Mouse (Mus musculus): ENCODE measurements around the gene Cat.

Gene Cat

DNA sequence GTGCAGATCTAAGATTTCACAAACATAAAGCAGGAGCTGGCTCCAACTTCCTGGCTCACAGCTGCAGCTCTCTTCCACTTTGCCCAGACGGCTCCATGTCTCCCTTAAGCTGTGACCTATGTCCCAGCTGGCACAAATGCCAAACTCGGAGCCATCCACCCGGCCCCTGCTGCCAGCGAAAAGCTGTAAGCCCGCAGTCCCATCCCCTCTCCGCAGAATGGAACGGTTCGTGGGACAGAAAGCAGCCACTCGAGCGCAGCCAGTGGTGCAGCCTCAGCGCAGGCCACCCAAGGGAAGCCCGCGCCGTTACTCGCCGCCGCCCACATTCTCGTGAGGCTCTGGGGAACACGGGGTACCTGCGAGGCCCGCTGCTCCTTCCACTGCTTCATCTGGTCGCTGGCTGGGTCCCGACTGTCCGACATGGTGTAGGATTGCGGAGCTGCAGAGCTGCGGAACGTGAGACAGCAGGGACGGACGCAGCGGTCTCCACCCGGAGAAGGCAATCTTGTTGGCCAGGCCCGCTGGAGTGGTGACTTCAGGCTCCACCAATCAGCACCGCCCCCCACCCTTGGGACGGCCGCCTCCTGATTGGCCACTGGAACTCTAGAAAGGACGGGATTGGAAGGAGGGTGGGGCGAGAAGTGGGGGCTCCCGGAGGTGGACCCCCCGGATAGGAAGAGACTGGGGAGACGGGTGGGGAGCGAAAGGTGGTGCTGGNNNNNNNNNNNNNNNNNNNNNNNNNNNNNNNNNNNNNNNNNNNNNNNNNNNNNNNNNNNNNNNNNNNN lies at the start of gene Cat:
Gene Cat, minus strand, starts transcription at position 544 of the 785 bp plus-strand sequence.
- DNase-seq = peak; percentile 97

GRCm38 (mm10) chr2:103525596-103525995 lies 40.6 kb upstream of the Cat start:
- no peak for DNase-seq

GRCm38 (mm10) chr2:103516472-103516871 lies 31.5 kb upstream of the Cat start:
- no peak for DNase-seq

GRCm38 (mm10) chr2:103515513-103516180 lies 30.7 kb upstream of the Cat start:
- no peak for DNase-seq

GRCm38 (mm10) chr2:103512066-103512795 lies 27.3 kb upstream of the Cat start:
- no peak for DNase-seq

DNA sequence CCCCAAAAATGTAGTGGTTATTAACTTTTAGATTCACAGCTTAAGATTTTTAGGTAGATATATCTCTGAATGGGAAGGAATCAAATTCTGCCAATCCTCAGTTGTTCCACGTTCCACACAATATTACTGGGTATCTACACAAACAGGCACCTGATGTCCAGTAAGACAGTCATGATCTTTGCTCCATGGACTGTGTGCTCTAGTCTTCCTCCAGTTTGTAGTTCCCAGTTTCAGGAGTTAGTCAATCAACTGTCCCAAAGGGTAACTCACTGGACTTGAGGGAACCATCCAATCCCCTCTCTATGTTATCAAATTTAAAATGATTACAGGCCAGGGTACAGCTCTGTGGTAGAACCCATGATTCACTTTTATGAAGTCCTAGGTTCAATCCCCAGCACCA lies 26.7 kb upstream of the Cat start:
- no peak for DNase-seq

GRCm38 (mm10) chr2:103511042-103511441 lies 26.1 kb upstream of the Cat start:
- no peak for DNase-seq

GRCm38 (mm10) chr2:103507651-103508050 lies 22.7 kb upstream of the Cat start:
- no peak for DNase-seq

DNA sequence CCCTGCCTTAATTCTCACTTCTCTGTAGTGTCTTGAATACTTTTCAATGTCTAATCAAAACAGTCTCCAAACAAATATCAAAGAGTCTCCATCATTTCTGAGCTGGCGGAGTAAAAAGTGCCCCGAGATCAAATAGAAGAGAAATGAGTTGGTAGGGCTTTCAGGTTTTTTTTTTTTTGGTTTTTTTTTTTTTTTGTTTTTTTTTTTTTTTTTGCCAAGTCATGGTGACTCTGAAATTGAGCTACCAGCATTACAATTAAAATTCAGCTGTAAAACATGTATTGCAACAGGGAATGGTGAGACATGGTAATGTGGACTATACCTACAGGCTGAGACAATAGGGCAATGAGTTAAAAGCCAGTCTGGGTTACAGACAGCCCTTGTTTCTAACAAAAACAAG lies 21.0 kb upstream of the Cat start:
- DNase-seq = no peak

- no peak for DNase-seq
Measured at GRCm38 (mm10) chr2:103504463-103504862, 19.5 kb upstream of the Cat start.

DNA sequence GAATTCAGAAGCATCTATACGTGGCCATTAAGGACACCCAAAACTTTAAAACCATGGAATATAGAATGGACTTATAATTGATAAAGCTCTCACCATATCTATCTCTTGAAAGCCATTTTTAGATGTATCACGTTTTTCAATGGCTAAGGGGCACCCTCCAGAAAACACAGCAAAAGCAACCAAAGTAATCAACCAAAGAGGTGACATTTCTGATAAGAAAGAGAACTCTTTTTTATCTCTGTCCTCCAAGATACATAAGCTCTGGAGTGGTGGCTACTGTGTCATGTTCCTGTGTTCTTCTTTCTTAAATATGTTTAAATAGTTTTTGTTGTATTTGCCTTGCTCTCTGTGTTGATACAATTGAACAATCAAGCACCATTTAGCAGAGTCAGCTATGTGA lies 15.8 kb upstream of the Cat start:
- no peak for DNase-seq

DNA sequence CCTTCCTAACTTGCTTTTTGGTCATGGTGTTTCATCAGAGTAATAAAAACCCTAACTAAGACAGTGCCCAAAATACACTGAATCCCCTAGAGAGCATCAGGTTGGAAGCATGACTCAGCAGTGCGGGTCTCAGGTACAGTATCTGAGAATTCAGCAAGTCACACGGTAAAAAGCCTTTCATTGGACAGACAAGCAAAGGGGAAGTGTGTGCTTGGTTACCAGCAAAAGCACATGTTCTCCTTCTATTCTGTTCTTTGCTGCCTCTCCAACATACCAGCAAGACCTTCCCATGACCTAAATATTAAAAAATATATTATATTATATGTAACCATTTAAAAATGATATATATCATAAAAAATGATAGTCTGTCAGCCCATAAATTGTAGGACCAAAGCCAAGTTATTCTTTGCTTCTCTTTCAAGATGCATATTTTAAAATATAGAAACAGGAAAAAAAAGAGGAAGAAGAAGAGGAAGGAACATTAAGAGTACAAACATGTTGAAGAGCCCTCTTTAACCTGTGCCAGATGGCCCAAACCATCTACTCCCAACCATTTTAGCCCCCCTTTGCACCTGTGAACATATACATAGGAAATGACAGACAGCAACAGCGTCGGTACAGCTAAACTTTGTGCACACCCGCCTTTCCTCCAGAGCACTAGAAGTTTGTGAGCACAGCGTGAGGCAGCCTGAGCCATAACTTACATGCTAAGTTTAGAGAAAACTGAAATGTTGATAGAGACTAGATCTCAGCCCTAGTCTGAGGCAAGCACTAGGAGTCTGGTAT lies 10.9 kb upstream of the Cat start:
- DNase-seq = no peak

DNA sequence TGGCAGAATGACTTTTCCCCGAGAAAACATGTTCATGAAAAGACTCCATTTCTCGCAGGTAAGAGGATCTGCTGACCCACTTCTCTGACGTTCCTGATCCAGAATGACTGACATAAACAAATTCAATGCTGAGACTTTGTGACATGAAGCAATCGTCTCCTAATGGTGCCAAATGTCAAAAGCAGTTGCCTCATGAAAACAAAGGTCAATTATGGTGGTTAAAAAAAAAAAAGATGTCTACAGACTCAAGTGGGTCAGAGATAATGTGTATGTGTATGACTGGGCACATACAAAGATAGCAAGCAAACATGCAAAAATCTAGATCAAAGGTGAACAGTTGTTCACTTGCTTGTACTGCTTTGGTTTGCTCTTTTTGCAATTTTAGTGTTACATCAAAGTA lies 8.9 kb upstream of the Cat start:
- no peak for DNase-seq

GRCm38 (mm10) chr2:103492526-103492925 lies 7.6 kb upstream of the Cat start:
- no peak for DNase-seq

GRCm38 (mm10) chr2:103483986-103484520 lies 907 bp downstream of the Cat start:
- no peak for DNase-seq

GRCm38 (mm10) chr2:103483289-103483985 lies 1.5 kb downstream of the Cat start:
- no peak for DNase-seq

GRCm38 (mm10) chr2:103481314-103482231 lies 3.4 kb downstream of the Cat start:
- DNase-seq = no peak

- DNase-seq = no peak
Measured at GRCm38 (mm10) chr2:103480871-103481270, 4.1 kb downstream of the Cat start.

- no peak for DNase-seq
Measured at GRCm38 (mm10) chr2:103480240-103480639, 4.7 kb downstream of the Cat start.

GRCm38 (mm10) chr2:103478326-103478725 lies 6.6 kb downstream of the Cat start:
- no peak for DNase-seq

DNA sequence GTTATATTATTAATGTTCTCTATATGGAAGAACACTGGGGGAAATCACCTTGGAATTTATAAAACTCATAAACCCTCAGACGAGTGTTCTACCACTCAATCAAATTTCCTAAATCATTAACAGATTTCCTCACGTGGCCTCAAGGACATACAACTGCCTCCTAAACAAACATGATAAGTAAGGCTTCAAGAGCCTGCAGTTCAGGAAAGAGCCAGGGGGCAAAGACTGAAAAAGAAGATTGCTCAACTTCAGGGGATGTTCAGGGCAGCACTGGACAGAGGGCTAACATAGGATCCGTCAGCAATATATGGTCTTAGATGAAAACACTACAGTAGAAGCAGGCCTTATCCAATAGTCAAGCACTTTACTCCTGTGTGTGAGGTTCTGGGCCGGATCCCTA lies 7.5 kb downstream of the Cat start:
- DNase-seq = no peak

Measured in kidney, adult 18-20 months (tissue).